Mouse (Mus musculus) neural tube, embryonic 14.5 days (tissue): Measurements from ENCODE around the gene Iqsec2. TPM values are rescaled to one million over a fixed set of nuclear protein-coding genes. Genes with fewer than 3 reads are reported as not detected.

Experiments
- ATAC-seq: fragments of 200-750 bp; cut with Nextera tagmentation; 2 replicates; pipeline ENCODE4 v1.8.0; 2017; ENCODE audit warnings: low read depth, mild to moderate bottlenecking, moderate TSS enrichment, moderate library complexity
- H3K27ac ChIP-seq: fragments of 300-500 bp; sonication (generic); 2 replicates; pipeline ENCODE4 v1.5.1; 2014; ENCODE audit warnings: low read depth, mild to moderate bottlenecking, control low read depth, low read length, moderate library complexity, mixed read lengths
- H3K27me3 ChIP-seq: fragments of 300-500 bp; sonication (generic); 2 replicates; pipeline ENCODE4 v1.6.1; 2014; ENCODE audit warnings: low read length; ENCODE audit not compliant: control insufficient read depth, insufficient read depth
- H3K36me3 ChIP-seq: fragments of 300-500 bp; sonication (generic); 2 replicates; pipeline ENCODE4 v1.6.1; 2014; ENCODE audit warnings: low read length, mixed read lengths; ENCODE audit not compliant: control insufficient read depth, insufficient read depth
- H3K4me1 ChIP-seq: fragments of 300-500 bp; sonication (generic); 2 replicates; pipeline ENCODE4 v1.6.1; 2014; ENCODE audit warnings: low read length; ENCODE audit not compliant: control insufficient read depth, insufficient read depth
- H3K4me2 ChIP-seq: fragments of 300-500 bp; sonication (generic); 2 replicates; pipeline ENCODE4 v1.6.1; 2014; ENCODE audit warnings: mild to moderate bottlenecking, low read depth, low read length, control low read depth
- H3K4me3 ChIP-seq: fragments of 300-500 bp; sonication (generic); 2 replicates; pipeline ENCODE4 v1.5.1; 2014; ENCODE audit warnings: low read depth, low read length, control low read depth, mixed read lengths
- H3K9ac ChIP-seq: fragments of 300-500 bp; sonication (generic); replicated peaks from 2 replicates; pipeline ENCODE4 v1.6.1; 2014; ENCODE audit warnings: low read depth, mild to moderate bottlenecking, control low read depth, low read length, mixed read lengths
- H3K9me3 ChIP-seq: fragments of 300-500 bp; sonication (generic); 2 replicates; pipeline ENCODE4 v1.6.1; 2016; ENCODE audit warnings: low read length; ENCODE audit not compliant: control insufficient read depth
- WGBS: fragments of 180-500 bp; shearing (Covaris S2); extraction: QIAGEN DNeasy Blood & Tissue Kit; methylation state at CpG from one replicate; pipeline ENCODE4 v1.1.7; 2014; 5-methylcytosine and 5-hydroxymethylcytosine counted together
- polyA plus RNA-seq: library from polyadenylated mRNA; unstranded; fragments of >200 nt; fragmentation: Nextera tagmentation; extraction: Ambion mirVana; gene quantifications from 2 replicates; pipeline ENCODE4 v1.2.1, GENCODE M21; 2014

The Iqsec2 gene
- polyA plus RNA-seq: 10.5 and 10.7 TPM in 2 replicates

GRCm38 (mm10) chrX:152143941-152144741, at the start of gene Iqsec2:
Gene Iqsec2 (plus strand): TSS chrX:152144268.
- H3K36me3 ChIP-seq: no peaks in the 10 kb centered on the region
- H3K4me1 ChIP-seq: no peaks in the 10 kb centered on the region
- H3K27ac ChIP-seq: no peak within 1 kb of the TSS
- no peaks in the 10 kb centered on the region for H3K9me3 ChIP-seq
- peak within 1 kb of the TSS; percentile 55 for H3K4me2 ChIP-seq
- H3K4me3 ChIP-seq: peak within 1 kb of the TSS; percentile 54
- peak; percentile 70 for ATAC-seq
- 11% methylated on average over 20 of the region's 78 CpGs for WGBS
- peak within 1 kb of the TSS; percentile 63 for H3K9ac ChIP-seq
- H3K27me3 ChIP-seq: peaks cover 20% of the 10 kb centered on the region

GRCm38 (mm10) chrX:152097572-152097971, 46.5 kb upstream of the Iqsec2 start:
- Histone ChIP-seq H3K9me3 (no peaks in the 10 kb centered on the region), H3K27me3 (peaks cover 3% of the 10 kb centered on the region; the same call in 1 of the 2 replicates), H3K4me1 (no peaks in the 10 kb centered on the region), H3K4me2 (no peak overlapping the region), H3K36me3 (no peaks in the 10 kb centered on the region), H3K4me3 (no peak overlapping the region), H3K27ac (no peak overlapping the region), H3K9ac (no peak overlapping the region)
- WGBS: 50% methylated on average over 1 of the region's 1 CpGs
- no peak for ATAC-seq

GRCm38 (mm10) chrX:152121687-152122086, 22.4 kb upstream of the Iqsec2 start:
- no peak for ATAC-seq

DNA sequence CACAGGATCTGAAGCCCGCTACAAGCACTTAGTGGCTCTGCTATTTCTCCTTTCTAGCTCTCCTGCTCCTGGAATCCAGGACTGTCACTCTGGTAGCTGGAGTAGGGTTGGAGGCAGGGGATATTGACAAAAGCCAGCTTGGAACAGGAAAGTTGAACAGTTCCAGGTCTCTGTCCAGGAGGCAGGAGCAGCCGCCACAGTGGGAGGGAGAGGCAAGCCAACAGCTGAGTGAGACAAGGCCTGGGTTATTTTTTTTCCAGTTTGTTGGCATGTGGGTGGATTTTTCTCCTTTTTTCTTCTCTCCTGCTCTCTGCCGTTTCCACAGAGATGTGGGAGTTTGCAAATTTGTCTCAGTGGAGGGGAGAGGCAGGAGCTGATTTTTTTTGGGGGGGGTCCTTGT, 13.3 kb upstream of the Iqsec2 start:
- Histone ChIP-seq H3K27me3 (peaks cover 13% of the 10 kb centered on the region), H3K9me3 (no peaks in the 10 kb centered on the region), H3K9ac (no peak overlapping the region), H3K4me2 (no peak overlapping the region), H3K4me3 (no peak overlapping the region), H3K4me1 (no peaks in the 10 kb centered on the region), H3K36me3 (no peaks in the 10 kb centered on the region), H3K27ac (no peak overlapping the region)
- no peak for ATAC-seq
- WGBS: 87% methylated on average over 3 of the region's 3 CpGs

More at GRCm38 (mm10) chrX:152121687-152122086, 22.4 kb upstream of the Iqsec2 start:
- Histone ChIP-seq H3K36me3 (no peaks in the 10 kb centered on the region), H3K27ac (no peak overlapping the region), H3K9ac (no peak overlapping the region), H3K4me3 (no peak overlapping the region), H3K27me3 (peaks cover 10% of the 10 kb centered on the region), H3K4me2 (no peak overlapping the region), H3K4me1 (no peaks in the 10 kb centered on the region), H3K9me3 (no peaks in the 10 kb centered on the region)
- 81% methylated on average over 1 of the region's 1 CpGs for WGBS

- H3K4me1 ChIP-seq: no peaks in the 10 kb centered on the region
- no peaks in the 10 kb centered on the region for H3K9me3 ChIP-seq
- no peak overlapping the region for H3K9ac ChIP-seq
- 89% methylated on average over 2 of the region's 2 CpGs for WGBS
- no peaks in the 10 kb centered on the region for H3K36me3 ChIP-seq
- no peak for ATAC-seq
- no peak overlapping the region for H3K4me3 ChIP-seq
- H3K27me3 ChIP-seq: peaks cover 16% of the 10 kb centered on the region
- H3K4me2 ChIP-seq: no peak overlapping the region
- no peak overlapping the region for H3K27ac ChIP-seq
Measured at GRCm38 (mm10) chrX:152132029-152132428, 12.0 kb upstream of the Iqsec2 start.

DNA sequence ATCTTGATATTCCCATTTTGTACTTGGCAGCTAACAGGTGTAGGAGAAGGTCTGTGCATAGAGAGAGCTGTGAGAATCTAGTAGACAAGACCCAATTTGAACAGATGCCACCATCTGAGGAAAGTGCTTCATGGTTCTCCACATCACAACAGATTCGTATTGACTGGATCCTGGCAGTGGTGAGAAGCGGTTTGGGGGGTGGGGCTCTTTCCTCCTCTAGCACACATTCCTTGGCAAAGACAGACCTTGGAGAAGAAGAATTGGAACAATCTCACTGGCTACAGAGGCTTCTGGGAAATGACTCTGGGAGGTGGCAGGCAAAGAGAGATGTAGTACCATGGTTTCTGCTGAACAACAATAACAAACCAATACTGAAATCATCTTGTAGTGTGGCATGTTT, 8.9 kb upstream of the Iqsec2 start:
- 66% methylated on average over 2 of the region's 2 CpGs for WGBS
- no peak overlapping the region for H3K9ac ChIP-seq
- peaks cover 22% of the 10 kb centered on the region for H3K27me3 ChIP-seq
- no peak for ATAC-seq
- no peaks in the 10 kb centered on the region for H3K4me1 ChIP-seq
- H3K9me3 ChIP-seq: no peaks in the 10 kb centered on the region
- H3K36me3 ChIP-seq: no peaks in the 10 kb centered on the region
- H3K27ac ChIP-seq: no peak overlapping the region
- no peak overlapping the region for H3K4me2 ChIP-seq
- no peak overlapping the region for H3K4me3 ChIP-seq

DNA sequence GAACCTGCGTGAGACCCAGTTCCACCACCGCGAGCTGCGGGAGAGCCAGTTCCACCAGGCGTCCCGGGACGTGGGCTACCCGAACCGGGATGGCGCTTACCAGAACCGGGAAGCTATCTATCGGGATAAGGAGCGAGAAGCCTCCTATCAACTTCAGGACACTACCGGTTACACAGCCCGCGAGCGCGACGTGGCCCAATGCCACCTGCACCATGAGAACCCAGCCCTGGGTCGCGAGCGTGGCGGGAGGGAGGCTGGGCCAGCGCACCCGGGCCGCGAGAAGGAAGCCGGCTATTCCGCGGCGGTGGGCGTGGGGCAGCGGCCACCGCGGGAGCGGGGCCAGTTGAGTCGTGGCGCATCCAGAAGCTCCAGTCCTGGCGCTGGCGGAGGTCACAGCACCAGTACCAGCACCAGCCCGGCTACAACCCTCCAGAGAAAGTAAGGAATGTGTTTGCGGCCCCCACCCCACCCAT, 710 bp downstream of the Iqsec2 start:
- peaks cover 20% of the 10 kb centered on the region for H3K27me3 ChIP-seq
- peak overlapping the region; percentile 55 for H3K4me2 ChIP-seq
- no peaks in the 10 kb centered on the region for H3K36me3 ChIP-seq
- peak; percentile 18; the same call in 1 of the 2 replicates for ATAC-seq
- peak overlapping the region; percentile 54 for H3K4me3 ChIP-seq
- 18% methylated on average over 26 of the region's 42 CpGs for WGBS
- H3K9ac ChIP-seq: peak overlapping the region; percentile 63
- no peaks in the 10 kb centered on the region for H3K4me1 ChIP-seq
- H3K9me3 ChIP-seq: no peaks in the 10 kb centered on the region
- H3K27ac ChIP-seq: no peak overlapping the region

DNA sequence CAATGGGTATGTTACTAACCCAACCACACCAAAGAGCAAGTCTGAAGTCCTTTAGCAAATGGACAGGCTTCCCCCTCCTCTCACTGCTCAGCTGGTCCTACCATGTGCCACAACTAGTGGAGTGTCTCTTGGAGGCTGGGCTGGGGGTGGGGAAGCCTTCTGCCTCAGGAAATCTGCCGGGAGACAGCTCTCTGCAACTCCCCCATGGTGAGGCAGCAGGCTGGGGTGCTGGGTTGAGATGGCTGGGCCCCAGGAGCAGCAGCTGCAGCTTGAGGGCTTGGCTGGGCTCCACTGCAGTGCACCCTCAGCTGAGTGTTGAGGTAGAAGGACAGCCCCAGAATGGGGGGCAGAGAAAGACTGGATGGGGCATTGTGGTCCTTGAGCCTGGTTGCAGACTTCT, 2.1 kb downstream of the Iqsec2 start:
- 6% methylated on average over 1 of the region's 1 CpGs for whole genome bisulfite sequencing
- peaks cover 20% of the 10 kb centered on the region for H3K27me3 ChIP-seq
- no peak overlapping the region for H3K9ac ChIP-seq
- peak overlapping the region; percentile 17; the same call in 1 of the 2 replicates for H3K4me3 ChIP-seq
- ATAC-seq: no peak
- H3K36me3 ChIP-seq: no peaks in the 10 kb centered on the region
- peak overlapping the region; percentile 55 for H3K4me2 ChIP-seq
- no peaks in the 10 kb centered on the region for H3K9me3 ChIP-seq
- H3K27ac ChIP-seq: no peak overlapping the region
- H3K4me1 ChIP-seq: no peaks in the 10 kb centered on the region

- ATAC-seq: no peak
- no peak overlapping the region for H3K27ac ChIP-seq
- H3K4me1 ChIP-seq: no peaks in the 10 kb centered on the region
- H3K27me3 ChIP-seq: peaks cover 20% of the 10 kb centered on the region
- peak overlapping the region; percentile 55; the same call in 1 of the 2 replicates for H3K4me2 ChIP-seq
- H3K36me3 ChIP-seq: no peaks in the 10 kb centered on the region
- H3K9me3 ChIP-seq: no peaks in the 10 kb centered on the region
- no peak overlapping the region for H3K4me3 ChIP-seq
- 95% methylated on average over 2 of the region's 2 CpGs for WGBS
- H3K9ac ChIP-seq: no peak overlapping the region
Measured at GRCm38 (mm10) chrX:152146691-152147090, 2.6 kb downstream of the Iqsec2 start.
